Mouse (Mus musculus) midbrain, embryonic 13.5 days (tissue): Measurements from ENCODE around the gene 1700001C19Rik. TPM values are rescaled to one million over a fixed set of nuclear protein-coding genes. Genes with fewer than 3 reads are reported as not detected.

Experiments used
- ATAC-seq: fragments of 200-750 bp; cut with Nextera tagmentation; 2 replicates; pipeline ENCODE4 v1.8.0; 2017; ENCODE audit warnings: mild to moderate bottlenecking, moderate TSS enrichment, moderate library complexity
- H3K27ac ChIP-seq: fragments of 300-500 bp; sonication (generic); 2 replicates; pipeline ENCODE4 v1.5.1; 2015; ENCODE audit warnings: inconsistent platforms, mild to moderate bottlenecking, moderate library complexity
- H3K27me3 ChIP-seq: fragments of 300-500 bp; sonication (generic); 2 replicates; pipeline ENCODE4 v1.6.1; 2015; ENCODE audit warnings: mild to moderate bottlenecking, inconsistent platforms
- H3K36me3 ChIP-seq: fragments of 300-500 bp; sonication (generic); 2 replicates; pipeline ENCODE4 v1.6.1; 2015; ENCODE audit warnings: mild to moderate bottlenecking, inconsistent platforms
- H3K4me1 ChIP-seq: fragments of 300-500 bp; sonication (generic); replicated peaks from 2 replicates; pipeline ENCODE4 v1.6.1; 2015; ENCODE audit warnings: inconsistent platforms
- H3K4me2 ChIP-seq: fragments of 300-500 bp; sonication (generic); replicated peaks from 2 replicates; pipeline ENCODE4 v1.6.1; 2015; ENCODE audit warnings: moderate library complexity, mild to moderate bottlenecking, inconsistent platforms
- H3K4me3 ChIP-seq: fragments of 300-500 bp; sonication (generic); replicated peaks from 2 replicates; pipeline ENCODE4 v1.5.1; 2015; ENCODE audit warnings: mild to moderate bottlenecking, inconsistent platforms
- H3K9ac ChIP-seq: fragments of 300-500 bp; sonication (generic); replicated peaks from 2 replicates; pipeline ENCODE4 v1.6.1; 2015; ENCODE audit warnings: mild to moderate bottlenecking, inconsistent platforms
- H3K9me3 ChIP-seq: fragments of 300-500 bp; sonication (generic); 2 replicates; pipeline ENCODE4 v1.6.1; 2016; ENCODE audit warnings: mild to moderate bottlenecking, inconsistent platforms
- WGBS: fragments of 180-500 bp; shearing (Covaris S2); methylation state at CpG from one replicate; pipeline ENCODE4 v1.1.7; 2015; 5-methylcytosine and 5-hydroxymethylcytosine counted together
- polyA plus RNA-seq: library from polyadenylated mRNA; unstranded; fragments of >200 nt; fragmentation: Nextera tagmentation; extraction: Ambion mirVana; gene quantifications from 2 replicates; pipeline ENCODE4 v1.2.1, GENCODE M21; 2015

1700001C19Rik gene
- polyA plus RNA-seq, 1 experiment from 2014 or later, result 0.62 TPM

DNA sequence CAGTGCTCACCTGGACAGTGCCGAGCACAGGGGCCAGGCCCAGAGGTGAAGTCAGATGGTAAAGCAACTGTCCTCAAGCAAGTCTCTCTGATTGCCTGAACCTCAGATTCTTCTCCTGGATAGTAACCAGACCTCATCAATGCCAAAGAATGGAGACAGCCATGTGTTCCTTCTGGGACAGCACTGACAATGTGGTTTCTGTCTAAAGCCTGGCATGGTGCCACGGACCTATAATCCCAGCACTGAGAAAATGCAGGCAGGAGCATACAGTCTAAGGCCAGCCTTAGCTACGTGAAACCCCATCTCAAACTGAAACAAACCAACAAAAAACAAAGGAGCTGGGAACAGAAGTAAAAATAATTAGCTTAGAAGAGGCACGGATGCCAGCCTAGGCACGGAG is 33.5 kb upstream of the 1700001C19Rik start:
- ATAC-seq, result no peak
- no peak overlapping the region for H3K9ac ChIP-seq
- H3K27ac ChIP-seq, result no peak overlapping the region
- H3K36me3 ChIP-seq, result no peaks in the 10 kb centered on the region
- no peaks in the 10 kb centered on the region for H3K9me3 ChIP-seq
- H3K4me1 ChIP-seq, result peaks cover 7% of the 10 kb centered on the region; the same call in 1 of the 2 replicates
- 71% methylated on average over 5 of the region's 5 CpGs for WGBS
- no peak overlapping the region for H3K4me3 ChIP-seq
- H3K27me3 ChIP-seq, result peaks cover 42% of the 10 kb centered on the region
- H3K4me2 ChIP-seq, result no peak overlapping the region

GRCm38 (mm10) chr17:47470121-47470520 is 32.9 kb upstream of the 1700001C19Rik start:
- 96% methylated on average over 4 of the region's 4 CpGs for WGBS
- Histone ChIP-seq H3K27me3 (peaks cover 43% of the 10 kb centered on the region), H3K9me3 (no peaks in the 10 kb centered on the region), H3K4me1 (peaks cover 7% of the 10 kb centered on the region; the same call in 1 of the 2 replicates), H3K36me3 (no peaks in the 10 kb centered on the region), H3K9ac (no peak overlapping the region), H3K4me2 (no peak overlapping the region), H3K27ac (no peak overlapping the region), H3K4me3 (no peak overlapping the region)
- ATAC-seq, result no peak

DNA sequence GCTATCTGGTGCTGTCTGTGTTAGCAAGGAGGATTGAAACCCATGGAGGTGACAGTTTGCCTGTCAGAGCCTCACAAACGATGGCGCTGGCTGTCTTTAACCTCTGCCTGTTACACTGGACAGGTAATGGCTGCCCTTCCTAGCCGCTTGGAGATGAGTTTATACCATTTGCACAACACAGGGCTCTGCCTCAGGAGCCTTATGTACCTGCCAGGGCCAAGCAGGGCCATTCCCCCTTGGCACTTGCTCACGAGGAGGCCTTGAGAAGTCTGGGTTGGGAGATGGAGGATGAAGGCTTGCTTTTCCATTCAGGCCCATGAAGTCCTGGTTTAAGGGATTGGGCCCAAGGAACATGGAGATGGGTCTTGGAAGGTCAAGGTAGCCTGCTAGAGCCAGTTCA is 32.5 kb upstream of the 1700001C19Rik start:
- H3K4me1 ChIP-seq, result peaks cover 7% of the 10 kb centered on the region; the same call in 1 of the 2 replicates
- H3K4me2 ChIP-seq, result no peak overlapping the region
- H3K27me3 ChIP-seq, result peaks cover 48% of the 10 kb centered on the region
- H3K4me3 ChIP-seq, result no peak overlapping the region
- H3K36me3 ChIP-seq, result no peaks in the 10 kb centered on the region
- ATAC-seq, result no peak
- H3K27ac ChIP-seq, result no peak overlapping the region
- H3K9me3 ChIP-seq, result no peaks in the 10 kb centered on the region
- H3K9ac ChIP-seq, result no peak overlapping the region
- 88% methylated on average over 4 of the region's 4 CpGs for WGBS

DNA sequence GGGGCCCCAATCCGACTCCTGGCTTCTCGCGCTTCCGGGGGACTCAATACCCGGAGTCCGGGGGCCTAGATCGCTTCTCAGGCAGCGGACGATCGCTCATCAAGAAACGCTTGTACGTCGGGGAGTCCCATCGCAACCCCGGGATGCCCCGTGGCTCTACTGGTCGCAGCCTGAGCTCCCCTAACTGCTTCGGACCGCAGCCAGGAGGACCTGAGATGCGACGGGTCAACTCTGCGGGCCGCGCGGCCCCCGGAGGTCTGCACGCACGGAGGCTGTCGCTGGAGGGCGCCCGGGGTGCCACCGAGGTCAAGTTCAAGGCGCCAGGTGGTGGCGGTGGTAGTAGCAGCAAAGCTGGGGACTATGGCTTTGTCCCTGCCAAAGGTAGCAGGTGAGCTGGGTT is 31.3 kb upstream of the 1700001C19Rik start:
- no peak overlapping the region for H3K9ac ChIP-seq
- H3K27ac ChIP-seq, result no peak overlapping the region
- H3K9me3 ChIP-seq, result no peaks in the 10 kb centered on the region
- peaks cover 54% of the 10 kb centered on the region for H3K27me3 ChIP-seq
- ATAC-seq, result no peak
- peaks cover 7% of the 10 kb centered on the region; the same call in 1 of the 2 replicates for H3K4me1 ChIP-seq
- no peaks in the 10 kb centered on the region for H3K36me3 ChIP-seq
- H3K4me3 ChIP-seq, result no peak overlapping the region; the same call in 1 of the 2 replicates
- WGBS, result 8% methylated on average over 34 of the region's 34 CpGs
- peak overlapping the region; percentile 33 for H3K4me2 ChIP-seq

GRCm38 (mm10) chr17:47468063-47468462 is 30.9 kb upstream of the 1700001C19Rik start:
- H3K9me3 ChIP-seq, result no peaks in the 10 kb centered on the region
- H3K36me3 ChIP-seq, result no peaks in the 10 kb centered on the region
- peak overlapping the region; percentile 33 for H3K4me2 ChIP-seq
- H3K4me3 ChIP-seq, result no peak overlapping the region; the same call in 1 of the 2 replicates
- H3K4me1 ChIP-seq, result peaks cover 7% of the 10 kb centered on the region; the same call in 1 of the 2 replicates
- H3K27me3 ChIP-seq, result peaks cover 54% of the 10 kb centered on the region
- WGBS, result 16% methylated on average over 14 of the region's 14 CpGs
- no peak overlapping the region for H3K27ac ChIP-seq
- no peak for ATAC-seq
- no peak overlapping the region for H3K9ac ChIP-seq

DNA sequence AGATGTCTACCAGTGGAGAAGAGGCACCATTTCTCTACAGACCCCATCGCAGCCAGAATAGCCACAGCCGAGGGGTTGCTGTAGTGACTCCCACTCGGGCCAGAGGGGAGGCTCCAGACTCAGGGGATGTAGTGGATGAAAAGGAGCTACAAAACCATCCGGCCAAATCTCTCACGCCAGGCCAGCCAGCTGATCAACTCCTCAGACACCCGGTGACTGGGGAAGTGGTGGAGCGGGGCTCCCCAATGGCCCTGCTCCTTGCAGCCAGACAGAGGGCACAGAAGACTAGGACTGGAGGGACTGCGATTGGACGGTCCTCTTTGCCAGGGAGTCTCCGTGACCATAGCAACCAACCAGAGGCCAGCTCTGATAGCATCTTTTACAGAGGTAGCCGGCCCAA is 30.5 kb upstream of the 1700001C19Rik start:
- H3K4me1 ChIP-seq, result peaks cover 7% of the 10 kb centered on the region; the same call in 1 of the 2 replicates
- WGBS, result 61% methylated on average over 11 of the region's 11 CpGs
- 0 out of 2 replicates have a peak overlapping the region, but pooled peaks have one; percentile 33 for H3K4me2 ChIP-seq
- H3K9ac ChIP-seq, result no peak overlapping the region
- H3K4me3 ChIP-seq, result no peak overlapping the region
- no peak overlapping the region for H3K27ac ChIP-seq
- no peaks in the 10 kb centered on the region for H3K9me3 ChIP-seq
- ATAC-seq, result no peak
- no peaks in the 10 kb centered on the region for H3K36me3 ChIP-seq
- H3K27me3 ChIP-seq, result peaks cover 54% of the 10 kb centered on the region

DNA sequence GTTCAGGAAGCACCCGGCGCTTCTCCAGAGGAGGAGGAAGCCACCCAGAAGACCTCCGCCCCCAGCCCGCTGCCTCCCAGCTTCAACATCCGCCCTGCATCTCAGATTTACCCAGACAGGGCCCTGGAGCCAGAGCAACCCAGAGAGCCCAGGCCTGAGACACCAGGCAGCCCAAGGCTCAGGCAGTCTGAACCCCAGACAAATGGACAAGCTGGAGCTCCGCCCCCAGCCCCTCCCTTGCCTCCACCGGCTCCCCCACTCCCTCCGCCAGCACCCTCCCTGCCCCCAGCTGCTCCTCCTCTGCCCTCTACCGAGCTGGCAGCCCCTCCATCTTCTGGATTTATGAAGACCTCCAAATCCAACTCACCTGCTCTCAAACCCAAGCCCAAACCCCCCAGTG is 29.1 kb upstream of the 1700001C19Rik start:
- Histone ChIP-seq H3K9me3 (no peaks in the 10 kb centered on the region), H3K9ac (no peak overlapping the region), H3K4me3 (no peak overlapping the region), H3K4me2 (no peak overlapping the region), H3K27me3 (peaks cover 54% of the 10 kb centered on the region), H3K36me3 (no peaks in the 10 kb centered on the region), H3K27ac (no peak overlapping the region), H3K4me1 (peaks cover 7% of the 10 kb centered on the region; the same call in 1 of the 2 replicates)
- WGBS, result 39% methylated on average over 9 of the region's 9 CpGs
- no peak for ATAC-seq

DNA sequence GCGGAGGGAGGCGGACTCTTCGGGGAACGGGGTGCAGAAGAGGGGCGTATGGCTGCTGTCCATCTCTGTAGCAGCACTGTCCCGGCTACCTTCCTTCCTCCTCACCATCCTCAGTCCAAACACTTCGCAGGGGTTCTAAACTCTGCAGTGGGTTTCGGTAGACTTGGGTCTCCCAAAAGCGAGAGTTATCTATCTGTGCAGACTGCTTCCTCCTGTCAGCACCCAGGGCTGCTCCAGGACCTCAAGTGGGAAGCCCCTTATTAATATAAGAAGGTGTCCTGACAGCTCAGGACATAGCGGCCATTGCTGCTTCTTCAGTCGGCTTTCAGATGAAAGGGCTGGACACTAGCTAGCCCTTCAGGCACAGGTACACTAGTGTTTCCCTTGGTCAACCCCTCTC is 27.8 kb upstream of the 1700001C19Rik start:
- Histone ChIP-seq H3K4me2 (no peak overlapping the region), H3K27ac (no peak overlapping the region), H3K9me3 (no peaks in the 10 kb centered on the region), H3K9ac (no peak overlapping the region), H3K36me3 (no peaks in the 10 kb centered on the region), H3K4me1 (peaks cover 4% of the 10 kb centered on the region; the same call in 1 of the 2 replicates), H3K4me3 (no peak overlapping the region), H3K27me3 (peaks cover 54% of the 10 kb centered on the region)
- WGBS, result 77% methylated on average over 11 of the region's 11 CpGs
- no peak for ATAC-seq

DNA sequence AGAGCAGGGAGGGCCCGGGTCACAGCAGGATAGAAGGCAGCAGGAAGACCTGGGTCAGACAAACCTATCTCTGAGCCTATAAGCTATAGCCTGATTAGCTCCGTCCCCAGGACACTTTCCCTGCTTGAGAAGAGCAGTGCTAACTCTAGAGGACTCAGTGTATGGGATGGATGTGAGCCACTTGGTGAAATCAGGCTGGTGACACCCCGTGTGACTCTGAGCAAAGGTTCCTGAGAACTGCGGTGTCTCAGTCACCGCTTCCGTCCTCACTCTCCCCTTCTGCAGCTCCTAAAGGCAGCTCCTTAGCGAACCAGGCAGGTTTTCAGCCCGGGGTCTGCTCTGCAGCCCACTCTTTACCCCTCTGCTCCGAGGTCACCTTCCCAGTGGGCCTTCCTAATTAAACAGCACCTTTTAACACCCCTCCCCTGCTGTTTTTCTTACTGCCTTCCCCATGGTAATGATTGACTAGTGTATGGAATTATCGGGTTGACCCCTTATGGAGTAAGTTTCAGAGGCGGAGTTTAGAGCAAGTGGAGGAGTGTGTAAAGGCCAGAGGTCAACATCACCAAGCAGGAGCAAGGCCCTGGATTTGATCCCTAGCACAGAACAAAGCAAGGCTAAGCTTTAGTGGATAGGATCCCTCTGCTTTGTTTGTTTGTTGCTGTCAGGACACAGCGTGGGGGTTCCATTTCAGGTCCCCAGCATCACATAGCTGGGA is 27.2 kb upstream of the 1700001C19Rik start:
- 41% methylated on average over 12 of the region's 12 CpGs for WGBS
- peaks cover 49% of the 10 kb centered on the region for H3K27me3 ChIP-seq

DNA sequence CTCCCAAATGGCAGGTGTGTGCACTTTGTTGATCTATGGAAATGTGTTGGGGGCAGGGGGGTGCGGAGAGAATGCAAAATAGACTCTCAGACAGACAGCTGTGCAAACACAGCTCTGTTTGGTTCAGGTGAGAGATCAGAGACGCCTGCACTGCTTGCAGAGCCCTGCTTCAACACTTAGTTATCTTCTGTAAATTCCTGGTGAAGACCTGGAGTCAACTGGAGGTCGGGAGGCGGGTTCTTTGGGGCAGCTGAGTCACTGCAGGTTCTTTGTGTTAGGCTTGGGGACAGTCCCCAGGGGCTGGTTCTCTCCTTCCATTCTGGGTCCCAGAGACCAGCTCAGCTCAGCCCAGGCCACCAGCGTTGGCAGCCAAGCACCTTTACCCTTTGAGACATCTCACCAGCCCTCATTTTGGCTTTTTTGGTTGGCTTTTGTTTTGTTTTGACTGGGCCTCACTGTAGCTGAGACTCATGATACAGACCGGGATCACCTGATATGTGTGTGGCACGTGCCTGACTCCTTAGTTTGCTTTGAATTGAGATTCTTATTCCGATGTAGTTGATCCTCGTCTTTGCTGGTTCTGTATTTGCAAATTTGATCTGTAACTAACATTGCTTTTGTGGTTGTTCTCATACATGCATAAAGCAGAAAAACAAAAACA is 25.7 kb upstream of the 1700001C19Rik start:
- ATAC-seq, result no peak
- Histone ChIP-seq H3K4me2 (no peak overlapping the region), H3K27ac (no peak overlapping the region), H3K9ac (no peak overlapping the region), H3K4me3 (no peak overlapping the region), H3K4me1 (no peaks in the 10 kb centered on the region), H3K9me3 (no peaks in the 10 kb centered on the region), H3K27me3 (peaks cover 34% of the 10 kb centered on the region), H3K36me3 (no peaks in the 10 kb centered on the region)
- WGBS, result 54% methylated on average over 9 of the region's 9 CpGs

More for the DNA sequence above, 27.2 kb upstream of the 1700001C19Rik start:
- no peak overlapping the region for H3K9ac ChIP-seq
- no peak overlapping the region for H3K4me3 ChIP-seq
- no peak overlapping the region for H3K4me2 ChIP-seq
- no peaks in the 10 kb centered on the region for H3K36me3 ChIP-seq
- no peaks in the 10 kb centered on the region for H3K9me3 ChIP-seq
- H3K27ac ChIP-seq, result no peak overlapping the region
- ATAC-seq, result no peak
- H3K4me1 ChIP-seq, result peaks cover 4% of the 10 kb centered on the region; the same call in 1 of the 2 replicates

GRCm38 (mm10) chr17:47462209-47462608 is 25.0 kb upstream of the 1700001C19Rik start:
- H3K27me3 ChIP-seq, result peaks cover 27% of the 10 kb centered on the region
- H3K4me1 ChIP-seq, result no peaks in the 10 kb centered on the region
- no peak overlapping the region for H3K27ac ChIP-seq
- no peaks in the 10 kb centered on the region for H3K9me3 ChIP-seq
- no peak overlapping the region for H3K4me2 ChIP-seq
- WGBS, result 80% methylated on average over 7 of the region's 7 CpGs
- H3K36me3 ChIP-seq, result no peaks in the 10 kb centered on the region
- no peak overlapping the region for H3K4me3 ChIP-seq
- no peak for ATAC-seq
- H3K9ac ChIP-seq, result no peak overlapping the region

DNA sequence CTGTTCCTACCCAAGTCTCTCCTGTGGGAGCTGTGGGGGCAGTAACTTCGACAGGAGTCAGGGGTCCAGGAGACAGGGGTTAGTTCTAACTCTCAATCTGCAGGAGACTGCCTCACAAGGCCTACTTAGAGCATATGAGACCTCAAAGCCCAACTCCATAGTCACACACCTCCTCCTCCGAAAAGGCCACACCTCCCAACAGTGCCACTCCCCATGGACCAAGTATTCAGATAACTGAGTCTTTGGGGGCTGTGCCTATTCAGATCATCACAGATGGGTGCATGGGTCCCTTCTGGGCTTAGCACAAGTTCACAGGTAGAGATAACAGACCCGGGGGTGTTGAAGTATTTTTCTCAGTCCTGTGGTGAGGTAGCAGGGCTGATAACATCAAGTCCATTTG is 24.5 kb upstream of the 1700001C19Rik start:
- 75% methylated on average over 3 of the region's 3 CpGs for WGBS
- Histone ChIP-seq H3K27me3 (peaks cover 22% of the 10 kb centered on the region), H3K36me3 (no peaks in the 10 kb centered on the region), H3K4me1 (no peaks in the 10 kb centered on the region), H3K4me2 (no peak overlapping the region), H3K9me3 (no peaks in the 10 kb centered on the region), H3K27ac (no peak overlapping the region), H3K9ac (no peak overlapping the region), H3K4me3 (no peak overlapping the region)
- no peak for ATAC-seq
